Mouse (Mus musculus): Measurements from ENCODE around the gene Sgpl1. TPM values are rescaled to one million over a fixed set of nuclear protein-coding genes. Genes with fewer than 3 reads are reported as not detected.

The Sgpl1 gene
- polyA plus RNA-seq, 1 experiment, result 13.1 TPM

GRCm38 (mm10) chr10:61168393-61168792 lies 20.9 kb upstream of the Sgpl1 start:
- no peak for TF ChIP-seq CTCF (IDR thresholded peaks at IDR 0.05; ENCODE audit: control insufficient read depth, insufficient read depth, insufficient replicate concordance, low read depth, low read length)
- no peak for TF ChIP-seq POLR2A (IDR thresholded peaks at IDR 0.05; ENCODE audit: control insufficient read depth, low read depth, low read length)
- Histone ChIP-seq H3K36me3 (ENCODE audit: control insufficient read depth, insufficient read depth, low read length) (no peaks in the 10 kb centered on the region), H3K27ac (ENCODE audit: control insufficient read depth, insufficient read depth, low read depth, low read length) (no peak overlapping the region), H3K4me3 (ENCODE audit: control insufficient read depth, low read depth, low read length) (no peak overlapping the region), H3K4me1 (ENCODE audit: control insufficient read depth, insufficient read depth, low read length) (no peaks in the 10 kb centered on the region; the same call in 1 of the 2 replicates), H3K27me3 (ENCODE audit: control insufficient read depth, insufficient read depth, low read length) (no peaks in the 10 kb centered on the region)

- Histone ChIP-seq H3K27ac (ENCODE audit: control insufficient read depth, insufficient read depth, low read depth, low read length) (no peak overlapping the region), H3K27me3 (ENCODE audit: control insufficient read depth, insufficient read depth, low read length) (no peaks in the 10 kb centered on the region), H3K4me3 (ENCODE audit: control insufficient read depth, low read depth, low read length) (no peak overlapping the region), H3K36me3 (ENCODE audit: control insufficient read depth, insufficient read depth, low read length) (no peaks in the 10 kb centered on the region), H3K4me1 (ENCODE audit: control insufficient read depth, insufficient read depth, low read length) (no peaks in the 10 kb centered on the region; the same call in 1 of the 2 replicates)
- no peak for TF ChIP-seq POLR2A (IDR thresholded peaks at IDR 0.05; ENCODE audit: control insufficient read depth, low read depth, low read length)
- TF ChIP-seq CTCF (IDR thresholded peaks at IDR 0.05; ENCODE audit: control insufficient read depth, insufficient read depth, insufficient replicate concordance, low read depth, low read length), result no peak
Measured at GRCm38 (mm10) chr10:61167333-61168096, 20.0 kb upstream of the Sgpl1 start.

GRCm38 (mm10) chr10:61162366-61162765 lies 14.9 kb upstream of the Sgpl1 start:
- TF ChIP-seq CTCF (IDR thresholded peaks at IDR 0.05; ENCODE audit: control insufficient read depth, insufficient read depth, insufficient replicate concordance, low read depth, low read length) (no peak), POLR2A (IDR thresholded peaks at IDR 0.05; ENCODE audit: control insufficient read depth, low read depth, low read length) (no peak)
- Histone ChIP-seq H3K27ac (ENCODE audit: control insufficient read depth, insufficient read depth, low read depth, low read length) (no peak overlapping the region), H3K36me3 (ENCODE audit: control insufficient read depth, insufficient read depth, low read length) (no peaks in the 10 kb centered on the region), H3K4me1 (ENCODE audit: control insufficient read depth, insufficient read depth, low read length) (no peaks in the 10 kb centered on the region), H3K27me3 (ENCODE audit: control insufficient read depth, insufficient read depth, low read length) (no peaks in the 10 kb centered on the region), H3K4me3 (ENCODE audit: control insufficient read depth, low read depth, low read length) (no peak overlapping the region)

GRCm38 (mm10) chr10:61160671-61161070 lies 13.2 kb upstream of the Sgpl1 start:
- Histone ChIP-seq H3K4me1 (ENCODE audit: control insufficient read depth, insufficient read depth, low read length) (no peaks in the 10 kb centered on the region), H3K4me3 (ENCODE audit: control insufficient read depth, low read depth, low read length) (no peak overlapping the region), H3K36me3 (ENCODE audit: control insufficient read depth, insufficient read depth, low read length) (no peaks in the 10 kb centered on the region), H3K27ac (ENCODE audit: control insufficient read depth, insufficient read depth, low read depth, low read length) (no peak overlapping the region), H3K27me3 (ENCODE audit: control insufficient read depth, insufficient read depth, low read length) (no peaks in the 10 kb centered on the region)
- no peak for TF ChIP-seq POLR2A (IDR thresholded peaks at IDR 0.05; ENCODE audit: control insufficient read depth, low read depth, low read length)
- TF ChIP-seq CTCF (IDR thresholded peaks at IDR 0.05; ENCODE audit: control insufficient read depth, insufficient read depth, insufficient replicate concordance, low read depth, low read length), result no peak

GRCm38 (mm10) chr10:61160089-61160488 lies 12.6 kb upstream of the Sgpl1 start:
- Histone ChIP-seq H3K36me3 (ENCODE audit: control insufficient read depth, insufficient read depth, low read length) (no peaks in the 10 kb centered on the region), H3K4me3 (ENCODE audit: control insufficient read depth, low read depth, low read length) (no peak overlapping the region), H3K27ac (ENCODE audit: control insufficient read depth, insufficient read depth, low read depth, low read length) (no peak overlapping the region), H3K4me1 (ENCODE audit: control insufficient read depth, insufficient read depth, low read length) (no peaks in the 10 kb centered on the region), H3K27me3 (ENCODE audit: control insufficient read depth, insufficient read depth, low read length) (no peaks in the 10 kb centered on the region)
- TF ChIP-seq CTCF (IDR thresholded peaks at IDR 0.05; ENCODE audit: control insufficient read depth, insufficient read depth, insufficient replicate concordance, low read depth, low read length) (no peak), POLR2A (IDR thresholded peaks at IDR 0.05; ENCODE audit: control insufficient read depth, low read depth, low read length) (no peak)

- Histone ChIP-seq H3K36me3 (ENCODE audit: control insufficient read depth, insufficient read depth, low read length) (no peaks in the 10 kb centered on the region), H3K4me1 (ENCODE audit: control insufficient read depth, insufficient read depth, low read length) (no peaks in the 10 kb centered on the region), H3K4me3 (ENCODE audit: control insufficient read depth, low read depth, low read length) (no peak overlapping the region), H3K27me3 (ENCODE audit: control insufficient read depth, insufficient read depth, low read length) (no peaks in the 10 kb centered on the region), H3K27ac (ENCODE audit: control insufficient read depth, insufficient read depth, low read depth, low read length) (no peak overlapping the region)
- TF ChIP-seq POLR2A (IDR thresholded peaks at IDR 0.05; ENCODE audit: control insufficient read depth, low read depth, low read length) (no peak), CTCF (IDR thresholded peaks at IDR 0.05; ENCODE audit: control insufficient read depth, insufficient read depth, insufficient replicate concordance, low read depth, low read length) (no peak)
Measured at GRCm38 (mm10) chr10:61158594-61158993, 11.1 kb upstream of the Sgpl1 start.

- Histone ChIP-seq H3K4me3 (ENCODE audit: control insufficient read depth, low read depth, low read length) (no peak overlapping the region), H3K27me3 (ENCODE audit: control insufficient read depth, insufficient read depth, low read length) (no peaks in the 10 kb centered on the region), H3K27ac (ENCODE audit: control insufficient read depth, insufficient read depth, low read depth, low read length) (no peak overlapping the region), H3K4me1 (ENCODE audit: control insufficient read depth, insufficient read depth, low read length) (no peaks in the 10 kb centered on the region), H3K36me3 (ENCODE audit: control insufficient read depth, insufficient read depth, low read length) (no peaks in the 10 kb centered on the region)
- no peak for TF ChIP-seq POLR2A (IDR thresholded peaks at IDR 0.05; ENCODE audit: control insufficient read depth, low read depth, low read length)
- no peak for TF ChIP-seq CTCF (IDR thresholded peaks at IDR 0.05; ENCODE audit: control insufficient read depth, insufficient read depth, insufficient replicate concordance, low read depth, low read length)
Measured at GRCm38 (mm10) chr10:61156453-61156852, 8.9 kb upstream of the Sgpl1 start.

Data from testis, adult 2 months (tissue).